Mouse (Mus musculus) common myeloid progenitor, adult 5-6 weeks (primary cell): ENCODE results near the gene Gdpd3. TPM values are rescaled to one million over a fixed set of nuclear protein-coding genes. Genes with fewer than 3 reads are reported as not detected.

Source experiments
- total RNA-seq: library from RNA; stranded (forward); fragments of 200-1000, 187-1606 nt; gene quantifications from 2 replicates; pipeline ENCODE4 v1.2.3, GENCODE M21; 2017

Gdpd3 gene
- total RNA-seq, 1 experiment from 2014 or later: 5.1 TPM

Other genes starting within 250 kb of the Gdpd3 start
- gene Eif3c, start 199.9 kb upstream of the Gdpd3 start, total RNA-seq: 231 and 257 TPM in 2 replicates
- 5.7 and 6.5 TPM in 2 replicates for gene Apobr, start 181.4 kb upstream of the Gdpd3 start, total RNA-seq
- 18.1 and 21.2 TPM in 2 replicates for gene Cln3, start 180.5 kb upstream of the Gdpd3 start, total RNA-seq
- 0.23 TPM in 1 of 2 replicates, not detected in the other for gene Il27, start 171.4 kb upstream of the Gdpd3 start, total RNA-seq
- 2.5 and 2.8 TPM in 2 replicates for gene Nupr1, start 135.5 kb upstream of the Gdpd3 start, total RNA-seq
- 40.8 and 51.8 TPM in 2 replicates for gene Sgf29, start 117.0 kb upstream of the Gdpd3 start, total RNA-seq
- 0.37 TPM in 1 of 2 replicates, not detected in the other for gene Sult1a1, start 89.9 kb upstream of the Gdpd3 start, total RNA-seq
- gene Bola2, start 70.9 kb upstream of the Gdpd3 start, total RNA-seq: 119 and 144 TPM in 2 replicates
- gene Slx1b, start 70.5 kb upstream of the Gdpd3 start, total RNA-seq: 3.4 and 6.0 TPM in 2 replicates
- 301 and 302 TPM in 2 replicates for gene Coro1a, start 58.5 kb upstream of the Gdpd3 start, total RNA-seq
- 23.0 and 28.2 TPM in 2 replicates for gene Mapk3, start 6.7 kb upstream of the Gdpd3 start, total RNA-seq
- 38.9 and 42.7 TPM in 2 replicates for gene Ypel3, start 10.6 kb downstream of the Gdpd3 start, total RNA-seq
- gene Tbx6, start 15.1 kb downstream of the Gdpd3 start, total RNA-seq: not detected in 2 replicates
- gene Ppp4c, start 26.2 kb downstream of the Gdpd3 start, total RNA-seq: 120 and 125 TPM in 2 replicates
- gene Fam57b, start 31.3 kb downstream of the Gdpd3 start, total RNA-seq: not detected in 2 replicates
- gene 4930451I11Rik, start 65.3 kb downstream of the Gdpd3 start, total RNA-seq: not detected in 2 replicates
- gene Doc2a, start 81.1 kb downstream of the Gdpd3 start, total RNA-seq: not detected in 2 replicates
- 283 and 331 TPM in 2 replicates for gene Hirip3, start 95.6 kb downstream of the Gdpd3 start, total RNA-seq
- 33.4 and 43.2 TPM in 2 replicates for gene Ino80e, start 96.0 kb downstream of the Gdpd3 start, total RNA-seq
- gene Taok2, start 118.4 kb downstream of the Gdpd3 start, total RNA-seq: 32.2 and 42.2 TPM in 2 replicates
- gene Tmem219, start 156.6 kb downstream of the Gdpd3 start, total RNA-seq: 21.1 and 31.9 TPM in 2 replicates
- gene Kctd13, start 162.5 kb downstream of the Gdpd3 start, total RNA-seq: 9.6 and 13.2 TPM in 2 replicates
- not detected in 2 replicates for gene Asphd1, start 183.2 kb downstream of the Gdpd3 start, total RNA-seq
- 0.14 and 1.9 TPM in 2 replicates for gene Sez6l2, start 184.2 kb downstream of the Gdpd3 start, total RNA-seq
- gene Cdipt, start 209.6 kb downstream of the Gdpd3 start, total RNA-seq: 33.7 and 60.5 TPM in 2 replicates
- 1.0 and 2.3 TPM in 2 replicates for gene Cdiptos, start 209.8 kb downstream of the Gdpd3 start, total RNA-seq
- gene Mvp, start 248.3 kb downstream of the Gdpd3 start, total RNA-seq: 19.3 and 21.8 TPM in 2 replicates